Mouse (Mus musculus) lung, postnatal 0 days (tissue): Measurements from ENCODE around the gene Golim4.

Experiments used
- CTCF ChIP-seq: IDR thresholded peaks from 2 replicates; pipeline ENCODE4 v1.5.1; 2016; ENCODE audit warnings: antibody characterized with exemption, mild to moderate bottlenecking
- EP300 ChIP-seq: IDR thresholded peaks from 2 replicates; pipeline ENCODE4 v1.6.1; 2016; ENCODE audit warnings: antibody characterized with exemption, mild to moderate bottlenecking, control low read depth

- TF ChIP-seq CTCF: no peak
- no peak for TF ChIP-seq EP300
Observed at GRCm38 (mm10) chr3:75912786-75913185, 44.0 kb downstream of the Golim4 start.
